Mouse (Mus musculus) spleen, adult 18-20 months (tissue): Measurements from ENCODE around the gene Vmn1r116.
"Not testable (repeated sequence)": the region's sequence is repeated elsewhere in the genome, so short reads cannot be mapped to it uniquely, and the experiment has no call there.

Source experiments
- DNase-seq, 2 experiments: peaks; one replicate each; pipeline ENCODE4 v3.0.0; 2022; ENCODE audit warnings: mixed read lengths in 2 of 2

Vmn1r116 gene

GRCm38 (mm10) chr7:20871956-20872355 is at the start of gene Vmn1r116:
Gene Vmn1r116 (plus strand): TSS chr7:20872256.
- not testable (repeated sequence) for DNase-seq

- not testable (repeated sequence) for DNase-seq
These were observed 27.2 kb upstream of the Vmn1r116 start, which contains the start of gene Vmn1r115 for GRCm38 (mm10) chr7:20844885-20845284. Gene Vmn1r115 (minus strand): TSS chr7:20844985.

GRCm38 (mm10) chr7:20884021-20884420 is 12.0 kb downstream of the Vmn1r116 start, which contains the start of gene Vmn1r117:
Gene Vmn1r117 (minus strand): TSS chr7:20884121.
- not testable (repeated sequence) for DNase-seq

GRCm38 (mm10) chr7:20912247-20912646 is 40.2 kb downstream of the Vmn1r116 start, which contains the start of gene Vmn1r118:
Gene Vmn1r118 (minus strand): TSS chr7:20912347.
- not testable (repeated sequence) for DNase-seq
